Mouse (Mus musculus) kidney, adult 2 months (tissue): ENCODE measurements around the gene Arhgap10. TPM values are rescaled to one million over a fixed set of nuclear protein-coding genes. Genes with fewer than 3 reads are reported as not detected.

ENCODE experiments used
- DNase-seq: peaks from one replicate; pipeline ENCODE4 v3.0.0; 2021
- H3K27ac ChIP-seq: fragments of 200-500 bp; 2 replicates; pipeline ENCODE4 v1.5.1; 2012; ENCODE audit warnings: low read depth, low read length, control low read depth, inconsistent platforms; ENCODE audit not compliant: insufficient read depth
- H3K27me3 ChIP-seq: fragments of 200-500 bp; replicated peaks from 2 replicates; pipeline ENCODE4 v1.6.1; 2012; ENCODE audit warnings: mild to moderate bottlenecking, moderate library complexity, low read length, inconsistent platforms; ENCODE audit not compliant: control insufficient read depth, insufficient read depth
- H3K36me3 ChIP-seq: fragments of 200-500 bp; 2 replicates; pipeline ENCODE4 v1.6.1; 2012; ENCODE audit warnings: mild to moderate bottlenecking, moderate library complexity, low read length, inconsistent platforms; ENCODE audit not compliant: control insufficient read depth, insufficient read depth
- H3K4me1 ChIP-seq: fragments of 200-500 bp; 2 replicates; pipeline ENCODE4 v1.6.1; 2011; ENCODE audit warnings: low read length; ENCODE audit not compliant: control insufficient read depth, insufficient read depth
- H3K4me3 ChIP-seq: fragments of 200-500 bp; 2 replicates; pipeline ENCODE4 v1.5.1; 2011; ENCODE audit warnings: mild to moderate bottlenecking, low read depth, low read length, control low read depth; ENCODE audit not compliant: insufficient read depth
- CTCF ChIP-seq: fragments of 200-500 bp; conservative IDR thresholded peaks from 2 replicates; pipeline ENCODE4 v1.5.1; 2011; ENCODE audit warnings: low read depth, mild to moderate bottlenecking, control low read depth, low read length, moderate library complexity, mixed read lengths; ENCODE audit not compliant: insufficient read depth, insufficient read length
- POLR2A ChIP-seq: fragments of 200-500 bp; IDR thresholded peaks from one replicate; pipeline ENCODE4 v1.6.1; 2011; ENCODE audit warnings: low read depth, low read length, control low read depth
- WGBS: fragments of 180-500 bp; shearing (Covaris S2); methylation state at CpG from one replicate; pipeline ENCODE4 v1.1.7; 2018; 5-methylcytosine and 5-hydroxymethylcytosine counted together
- polyA plus RNA-seq: library from polyadenylated mRNA; depleted of rRNA; stranded (reverse); fragments of >200 nt; gene quantifications from 2 replicates; pipeline ENCODE4 v1.2.3, GENCODE M21; 2012

Arhgap10 gene
- polyA plus RNA-seq, 1 experiment = 28.0 TPM

DNA sequence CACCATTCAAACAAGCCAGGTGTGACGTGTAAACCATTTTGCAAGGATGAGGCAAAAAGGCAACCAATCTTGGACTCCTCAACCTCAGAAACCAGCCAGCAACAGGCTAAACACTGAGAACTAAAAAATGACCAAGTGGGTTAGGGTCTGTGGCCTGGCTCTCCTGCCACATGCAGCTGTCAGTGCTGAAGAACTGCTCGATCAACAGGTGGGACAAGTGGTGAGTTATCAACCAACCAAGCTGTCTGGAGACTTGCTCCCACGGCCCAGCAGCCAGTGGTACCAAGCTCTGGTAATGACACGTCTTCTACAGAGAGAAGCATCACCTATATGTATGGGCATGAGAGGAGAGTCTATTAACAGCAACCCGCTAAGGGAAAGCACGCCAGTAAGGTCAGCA lies 15.2 kb downstream of the Arhgap10 start:
- TF ChIP-seq CTCF = no peak
- peaks cover 16% of the 10 kb centered on the region; the same call in 1 of the 2 replicates for H3K4me1 ChIP-seq
- H3K4me3 ChIP-seq = no peak overlapping the region
- no peaks in the 10 kb centered on the region for H3K36me3 ChIP-seq
- DNase-seq = no peak
- H3K27me3 ChIP-seq = no peaks in the 10 kb centered on the region
- no peak overlapping the region for H3K27ac ChIP-seq
- 86% methylated on average over 6 of the region's 6 CpGs for WGBS

GRCm38 (mm10) chr8:77501131-77501530 lies 16.6 kb downstream of the Arhgap10 start:
- H3K4me3 ChIP-seq = no peak overlapping the region
- no peaks in the 10 kb centered on the region for H3K27me3 ChIP-seq
- no peaks in the 10 kb centered on the region for H3K36me3 ChIP-seq
- no peak overlapping the region for H3K27ac ChIP-seq
- peaks cover 7% of the 10 kb centered on the region; the same call in 1 of the 2 replicates for H3K4me1 ChIP-seq
- no peak for TF ChIP-seq CTCF
- TF ChIP-seq POLR2A = no peak
- 61% methylated on average over 8 of the region's 8 CpGs for whole genome bisulfite sequencing
- no peak for DNase-seq

DNA sequence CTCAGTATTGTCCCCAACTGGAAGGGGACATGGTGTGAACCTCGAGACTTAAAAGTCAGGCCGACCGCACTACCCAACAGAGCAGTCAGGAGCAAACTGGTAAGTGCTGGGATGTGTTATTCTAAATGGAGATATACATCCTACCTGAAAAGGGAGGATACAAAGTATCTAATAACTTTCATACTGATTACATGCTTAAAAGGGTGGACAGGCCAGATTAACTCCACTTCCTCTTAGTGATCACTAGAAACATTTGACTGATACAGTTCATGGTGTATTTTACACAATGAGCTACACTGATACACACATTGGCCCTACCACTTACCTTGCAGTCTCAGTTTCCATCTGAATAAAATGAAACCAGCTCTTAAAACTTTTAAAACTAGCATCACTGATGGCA lies 17.5 kb downstream of the Arhgap10 start:
- DNase-seq = no peak
- no peak for TF ChIP-seq POLR2A
- no peak for TF ChIP-seq CTCF
- 99% methylated on average over 3 of the region's 3 CpGs for WGBS
- no peak overlapping the region for H3K4me3 ChIP-seq
- H3K27me3 ChIP-seq = no peaks in the 10 kb centered on the region
- peaks cover 10% of the 10 kb centered on the region; the same call in 1 of the 2 replicates for H3K4me1 ChIP-seq
- no peak overlapping the region for H3K27ac ChIP-seq
- H3K36me3 ChIP-seq = no peaks in the 10 kb centered on the region

DNA sequence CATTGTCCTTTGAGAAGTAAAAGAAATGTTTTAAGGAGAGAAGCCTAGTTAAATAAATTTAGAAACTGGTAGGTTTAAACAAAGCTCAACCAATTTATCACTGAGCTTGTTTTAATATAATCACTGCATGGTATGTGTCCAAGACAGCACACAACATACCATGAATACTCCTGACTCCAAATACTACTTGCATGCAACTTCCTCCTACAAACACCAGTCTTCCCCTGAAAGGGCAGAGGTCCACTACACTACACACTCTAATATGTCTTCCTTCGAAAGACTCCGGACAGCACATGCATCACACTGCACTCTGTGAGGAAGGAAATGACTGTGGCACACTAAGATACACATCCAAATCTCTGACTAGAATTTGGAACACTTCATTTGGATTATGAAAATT lies 20.3 kb downstream of the Arhgap10 start:
- DNase-seq = no peak
- no peaks in the 10 kb centered on the region for H3K36me3 ChIP-seq
- H3K4me1 ChIP-seq = peaks cover 17% of the 10 kb centered on the region; the same call in 1 of the 2 replicates
- no peak overlapping the region for H3K4me3 ChIP-seq
- WGBS = 50% methylated on average over 2 of the region's 2 CpGs
- H3K27ac ChIP-seq = no peak overlapping the region
- no peak for TF ChIP-seq POLR2A
- no peak for TF ChIP-seq CTCF
- H3K27me3 ChIP-seq = no peaks in the 10 kb centered on the region

DNA sequence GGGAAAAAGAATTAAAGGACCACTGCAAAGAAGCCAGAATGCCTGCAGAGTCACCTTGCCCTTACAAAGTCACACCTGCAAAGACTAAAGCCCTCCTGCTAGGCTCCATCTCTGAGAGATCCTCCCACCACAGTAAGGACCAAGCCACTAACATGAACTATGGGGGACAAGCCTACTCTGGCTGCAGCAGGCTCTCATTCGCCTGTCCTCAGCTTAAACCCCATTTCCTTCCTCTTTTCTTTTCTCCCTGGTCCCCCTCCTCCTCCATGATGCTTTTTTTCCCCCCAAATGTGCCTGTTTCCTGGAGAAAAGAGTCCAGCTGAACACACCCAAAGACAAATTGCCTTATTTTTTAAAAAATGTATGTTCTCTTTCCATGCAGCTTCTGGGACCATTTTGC lies 21.5 kb downstream of the Arhgap10 start:
- TF ChIP-seq POLR2A (no peak), CTCF (no peak)
- no peak overlapping the region for H3K27ac ChIP-seq
- H3K27me3 ChIP-seq = no peaks in the 10 kb centered on the region
- DNase-seq = no peak
- WGBS = 83% methylated on average over 1 of the region's 1 CpGs
- H3K4me1 ChIP-seq = peaks cover 17% of the 10 kb centered on the region; the same call in 1 of the 2 replicates
- no peak overlapping the region for H3K4me3 ChIP-seq
- H3K36me3 ChIP-seq = no peaks in the 10 kb centered on the region

DNA sequence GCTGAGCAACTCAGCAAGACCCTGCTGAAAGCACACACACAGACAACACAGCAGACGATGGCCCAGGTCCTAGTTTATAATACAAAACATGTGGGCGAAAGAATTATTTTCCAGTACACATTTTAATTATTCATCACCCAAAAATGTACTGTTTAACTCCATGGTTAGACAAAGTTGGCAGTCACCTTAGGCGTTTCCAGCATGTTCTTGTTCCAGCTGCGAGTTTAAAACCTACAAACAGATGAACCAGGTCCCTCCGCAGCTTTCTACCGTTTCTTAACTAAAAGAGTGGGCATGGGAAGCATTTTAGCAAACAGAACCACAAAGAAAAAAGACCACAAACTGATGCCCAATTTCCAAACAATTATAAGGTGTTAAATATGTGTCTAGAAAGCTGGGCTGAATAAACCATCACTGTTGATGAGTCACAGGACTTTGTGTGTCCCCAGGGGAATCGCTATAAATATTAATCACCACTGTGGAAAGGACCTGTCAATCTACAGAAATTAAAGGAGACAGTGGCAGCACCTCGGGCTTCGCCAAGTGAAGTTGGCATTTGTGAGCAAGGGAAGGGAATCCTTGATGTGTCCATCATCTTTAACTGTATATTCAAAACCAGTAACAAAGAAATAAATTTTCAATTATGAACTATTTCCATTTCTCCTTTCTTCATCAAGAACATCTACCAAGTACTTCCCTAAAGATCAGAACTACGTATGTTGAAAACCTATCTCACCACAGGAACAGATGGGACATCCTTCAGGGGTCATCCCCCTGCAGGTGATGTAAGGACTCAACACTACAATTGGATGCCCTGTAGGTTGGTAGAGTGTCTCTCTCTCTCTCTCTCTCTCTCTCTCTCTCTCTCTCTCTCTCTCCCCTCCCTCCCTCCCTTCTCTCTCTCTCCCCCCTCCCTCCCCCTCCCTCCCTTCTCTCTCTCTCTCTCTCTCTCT lies 23.1 kb downstream of the Arhgap10 start:
- H3K27ac ChIP-seq = peak overlapping the region; percentile 14; the same call in 1 of the 2 replicates
- H3K27me3 ChIP-seq = no peaks in the 10 kb centered on the region
- peaks cover 27% of the 10 kb centered on the region; the same call in 1 of the 2 replicates for H3K4me1 ChIP-seq
- H3K4me3 ChIP-seq = no peak overlapping the region
- WGBS = 67% methylated on average over 10 of the region's 10 CpGs
- TF ChIP-seq POLR2A = no peak
- TF ChIP-seq CTCF = no peak
- DNase-seq = peak; percentile 51
- H3K36me3 ChIP-seq = no peaks in the 10 kb centered on the region

GRCm38 (mm10) chr8:77492356-77493058 lies 25.2 kb downstream of the Arhgap10 start:
- TF ChIP-seq POLR2A = no peak
- TF ChIP-seq CTCF = no peak
- Histone ChIP-seq H3K27me3 (no peaks in the 10 kb centered on the region), H3K4me1 (peaks cover 28% of the 10 kb centered on the region; the same call in 1 of the 2 replicates), H3K27ac (no peak overlapping the region), H3K36me3 (no peaks in the 10 kb centered on the region), H3K4me3 (no peak overlapping the region)
- DNase-seq = peak; percentile 84
- WGBS = 28% methylated on average over 5 of the region's 5 CpGs
